Mouse (Mus musculus): ENCODE data around the gene Terf2ip. TPM values are rescaled to one million over a fixed set of nuclear protein-coding genes. Genes with fewer than 3 reads are reported as not detected.

Terf2ip gene
- polyA plus RNA-seq, 1 experiment, result not detected

DNA sequence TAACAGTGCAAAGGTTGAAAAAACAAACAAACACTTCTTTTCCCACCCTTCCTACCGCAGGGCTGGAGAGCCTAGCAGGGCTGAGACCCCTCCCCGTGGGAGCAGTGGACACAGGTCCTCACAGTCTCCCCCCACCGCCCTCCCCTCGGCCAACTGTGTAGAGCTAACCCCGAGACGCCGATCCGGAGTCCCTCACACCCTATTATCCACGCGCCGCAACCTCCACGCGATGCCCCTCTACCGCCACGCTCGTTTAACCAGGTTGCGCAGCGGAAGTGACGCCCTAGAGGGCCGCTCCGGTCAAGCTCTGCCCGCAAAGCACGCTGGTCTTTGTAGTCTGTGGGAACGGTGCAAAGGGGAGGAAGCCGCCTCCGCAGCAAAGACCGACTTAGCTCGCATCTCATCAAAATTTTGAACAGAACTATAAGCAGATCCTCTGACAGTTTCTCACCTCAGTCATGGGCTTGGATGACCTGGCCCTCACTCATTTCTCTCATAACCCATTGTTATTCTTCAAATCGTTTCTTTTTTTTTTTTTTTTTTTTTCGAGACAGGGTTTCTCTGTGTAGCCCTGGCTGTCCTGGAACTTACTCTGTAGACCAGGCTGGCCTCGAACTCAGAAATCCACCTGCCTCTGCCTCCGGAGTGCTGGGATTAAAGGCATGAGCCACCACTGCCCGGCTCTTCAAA lies 19.0 kb upstream of the Terf2ip start, which contains the start of gene Adat1:
Gene Adat1, minus strand, starts transcription at position 290 of the 690 bp plus-strand sequence.
- peak within 1 kb of the TSS; percentile 97 for H3K4me3 ChIP-seq (ENCODE audit: insufficient read depth, low read depth, low read length)
- H3K4me1 ChIP-seq (ENCODE audit: control insufficient read depth, insufficient read depth, low read length), result no peaks in the 10 kb centered on the region
- H3K27ac ChIP-seq (ENCODE audit: insufficient read depth, low read depth, low read length), result no peak within 1 kb of the TSS
- 3% methylated on average over 33 of the region's 33 CpGs for WGBS
- no peak for TF ChIP-seq CTCF (IDR thresholded peaks at IDR 0.05; ENCODE audit: insufficient read depth, low read depth, low read length)
- TF ChIP-seq POLR2A (IDR thresholded peaks at IDR 0.05; ENCODE audit: insufficient read depth, low read depth, low read length), result peak; percentile 76

GRCm38 (mm10) chr8:111992703-111993039 lies 18.5 kb upstream of the Terf2ip start:
- no peaks in the 10 kb centered on the region for H3K4me1 ChIP-seq (ENCODE audit: control insufficient read depth, insufficient read depth, low read length)
- no peak overlapping the region for H3K27ac ChIP-seq (ENCODE audit: insufficient read depth, low read depth, low read length)
- no peak overlapping the region for H3K4me3 ChIP-seq (ENCODE audit: insufficient read depth, low read depth, low read length)
- TF ChIP-seq CTCF (IDR thresholded peaks at IDR 0.05; ENCODE audit: insufficient read depth, low read depth, low read length) (no peak), POLR2A (IDR thresholded peaks at IDR 0.05; ENCODE audit: insufficient read depth, low read depth, low read length) (no peak)
- 67% methylated on average over 3 of the region's 3 CpGs for WGBS

DNA sequence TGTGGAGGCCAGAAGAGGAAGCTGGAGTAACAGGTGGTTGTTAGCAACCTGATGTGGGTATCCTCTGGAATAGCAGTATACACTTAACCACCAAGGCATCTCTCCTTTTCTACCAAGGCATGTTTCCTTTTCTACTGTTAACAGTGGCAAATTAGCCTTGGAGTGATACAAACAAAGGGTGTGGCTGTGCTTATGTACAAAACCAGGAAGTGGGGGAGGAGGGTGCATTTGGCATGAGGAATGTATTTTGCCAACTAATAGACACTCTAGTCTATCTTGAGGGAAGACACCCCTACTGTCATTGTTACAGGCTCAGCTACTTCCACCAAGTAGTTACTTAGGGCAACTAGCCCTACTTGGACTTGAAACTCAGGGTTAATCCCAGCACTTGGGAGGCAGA lies 6.4 kb upstream of the Terf2ip start:
- Histone ChIP-seq H3K4me3 (ENCODE audit: insufficient read depth, low read depth, low read length) (no peak overlapping the region), H3K4me1 (ENCODE audit: control insufficient read depth, insufficient read depth, low read length) (no peaks in the 10 kb centered on the region), H3K27ac (ENCODE audit: insufficient read depth, low read depth, low read length) (no peak overlapping the region)
- TF ChIP-seq POLR2A (IDR thresholded peaks at IDR 0.05; ENCODE audit: insufficient read depth, low read depth, low read length), result no peak
- TF ChIP-seq CTCF (IDR thresholded peaks at IDR 0.05; ENCODE audit: insufficient read depth, low read depth, low read length), result no peak

DNA sequence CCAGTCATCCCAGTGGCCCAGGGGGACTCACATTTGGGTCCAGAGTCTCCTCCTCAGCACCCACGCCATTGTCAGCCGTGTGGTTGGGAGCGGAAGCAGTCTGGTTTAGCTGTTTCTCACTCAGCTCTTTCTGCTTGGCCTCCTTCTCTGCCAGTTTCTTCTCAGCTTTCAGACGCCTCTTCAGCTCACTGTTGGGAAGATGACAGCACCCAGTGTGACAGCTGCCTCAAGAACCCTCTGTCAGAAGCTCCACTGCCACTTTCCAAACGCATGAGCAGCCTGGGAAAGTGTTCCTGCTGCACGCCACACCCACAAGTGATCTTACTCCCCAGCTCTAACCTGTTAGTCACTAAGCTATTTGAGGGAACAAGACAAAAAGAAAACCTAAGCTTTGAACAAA lies 5.6 kb upstream of the Terf2ip start:
- Histone ChIP-seq H3K4me3 (ENCODE audit: insufficient read depth, low read depth, low read length) (no peak overlapping the region), H3K27ac (ENCODE audit: insufficient read depth, low read depth, low read length) (no peak overlapping the region), H3K4me1 (ENCODE audit: control insufficient read depth, insufficient read depth, low read length) (no peaks in the 10 kb centered on the region)
- WGBS, result 84% methylated on average over 6 of the region's 6 CpGs
- TF ChIP-seq POLR2A (IDR thresholded peaks at IDR 0.05; ENCODE audit: insufficient read depth, low read depth, low read length), result no peak
- TF ChIP-seq CTCF (IDR thresholded peaks at IDR 0.05; ENCODE audit: insufficient read depth, low read depth, low read length), result no peak

DNA sequence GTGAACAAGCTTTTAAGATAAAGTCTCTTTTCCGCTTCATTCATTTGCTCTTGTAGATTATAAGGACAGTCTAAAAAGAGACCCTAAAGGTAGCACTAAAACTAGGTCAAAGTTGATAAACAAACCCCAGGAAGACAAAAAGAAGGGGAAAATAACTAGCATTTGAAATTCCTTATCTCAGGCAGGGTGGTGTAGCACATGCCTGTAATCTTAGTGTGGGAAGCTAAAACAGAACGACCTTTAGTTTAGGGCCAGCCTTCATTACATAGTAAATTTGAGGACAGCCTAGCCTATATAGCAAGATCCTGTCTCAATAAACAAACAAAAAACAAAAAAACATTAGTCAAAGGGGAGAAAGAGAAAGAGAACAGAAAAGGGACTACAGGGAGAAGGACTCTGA lies 3.5 kb upstream of the Terf2ip start:
- Histone ChIP-seq H3K27ac (ENCODE audit: insufficient read depth, low read depth, low read length) (no peak overlapping the region), H3K4me3 (ENCODE audit: insufficient read depth, low read depth, low read length) (no peak overlapping the region), H3K4me1 (ENCODE audit: control insufficient read depth, insufficient read depth, low read length) (no peaks in the 10 kb centered on the region)
- TF ChIP-seq CTCF (IDR thresholded peaks at IDR 0.05; ENCODE audit: insufficient read depth, low read depth, low read length) (no peak), POLR2A (IDR thresholded peaks at IDR 0.05; ENCODE audit: insufficient read depth, low read depth, low read length) (no peak)
- 95% methylated on average over 2 of the region's 2 CpGs for WGBS

- Histone ChIP-seq H3K27ac (ENCODE audit: insufficient read depth, low read depth, low read length) (no peak overlapping the region), H3K4me1 (ENCODE audit: control insufficient read depth, insufficient read depth, low read length) (peaks cover 5% of the 10 kb centered on the region), H3K4me3 (ENCODE audit: insufficient read depth, low read depth, low read length) (no peak overlapping the region)
- TF ChIP-seq CTCF (IDR thresholded peaks at IDR 0.05; ENCODE audit: insufficient read depth, low read depth, low read length), result no peak
- TF ChIP-seq POLR2A (IDR thresholded peaks at IDR 0.05; ENCODE audit: insufficient read depth, low read depth, low read length), result no peak
- 94% methylated on average over 7 of the region's 7 CpGs for WGBS
Observed at GRCm38 (mm10) chr8:112009558-112009957, 1.6 kb upstream of the Terf2ip start.

- H3K4me1 ChIP-seq (ENCODE audit: control insufficient read depth, insufficient read depth, low read length), result peaks cover 5% of the 10 kb centered on the region
- WGBS, result under 1% methylated on average over 40 of the region's 40 CpGs
- no peak for TF ChIP-seq CTCF (IDR thresholded peaks at IDR 0.05; ENCODE audit: insufficient read depth, low read depth, low read length)
- TF ChIP-seq POLR2A (IDR thresholded peaks at IDR 0.05; ENCODE audit: insufficient read depth, low read depth, low read length), result no peak
- peak overlapping the region; percentile 73 for H3K4me3 ChIP-seq (ENCODE audit: insufficient read depth, low read depth, low read length)
- H3K27ac ChIP-seq (ENCODE audit: insufficient read depth, low read depth, low read length), result peak overlapping the region; percentile 54
Observed at GRCm38 (mm10) chr8:112011816-112012242, 631 bp downstream of the Terf2ip start.

DNA sequence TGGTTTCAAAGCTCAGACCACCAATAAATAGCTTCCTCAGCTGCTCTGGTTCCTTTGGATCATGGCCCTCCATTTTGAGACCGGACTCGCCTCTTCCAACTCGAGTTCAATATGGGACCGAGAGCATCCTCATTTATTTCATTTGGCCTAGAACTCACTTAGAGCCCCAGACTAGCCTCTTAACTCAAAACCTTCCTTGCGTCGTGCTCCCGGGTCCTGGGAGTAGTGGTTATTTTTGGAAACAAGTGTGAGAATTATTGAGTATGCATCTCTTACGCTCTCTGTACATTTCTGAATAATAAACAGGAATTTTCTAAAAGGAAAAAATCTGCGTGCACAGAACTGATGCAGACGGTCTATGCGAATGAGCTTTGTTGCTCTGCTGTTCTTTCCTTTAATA lies 3.7 kb downstream of the Terf2ip start, which contains the start of gene Gm6793:
Gene Gm6793, minus strand, starts transcription at position 101 of the 400 bp plus-strand sequence.
- H3K4me3 ChIP-seq (ENCODE audit: insufficient read depth, low read depth, low read length), result no peak within 1 kb of the TSS
- WGBS, result 88% methylated on average over 11 of the region's 11 CpGs
- TF ChIP-seq POLR2A (IDR thresholded peaks at IDR 0.05; ENCODE audit: insufficient read depth, low read depth, low read length) (no peak), CTCF (IDR thresholded peaks at IDR 0.05; ENCODE audit: insufficient read depth, low read depth, low read length) (no peak)
- H3K4me1 ChIP-seq (ENCODE audit: control insufficient read depth, insufficient read depth, low read length), result peaks cover 5% of the 10 kb centered on the region
- H3K27ac ChIP-seq (ENCODE audit: insufficient read depth, low read depth, low read length), result no peak within 1 kb of the TSS

GRCm38 (mm10) chr8:112029455-112029854 lies 18.3 kb downstream of the Terf2ip start:
- Histone ChIP-seq H3K4me1 (ENCODE audit: control insufficient read depth, insufficient read depth, low read length) (no peaks in the 10 kb centered on the region), H3K4me3 (ENCODE audit: insufficient read depth, low read depth, low read length) (no peak overlapping the region), H3K27ac (ENCODE audit: insufficient read depth, low read depth, low read length) (no peak overlapping the region)
- TF ChIP-seq CTCF (IDR thresholded peaks at IDR 0.05; ENCODE audit: insufficient read depth, low read depth, low read length), result no peak
- TF ChIP-seq POLR2A (IDR thresholded peaks at IDR 0.05; ENCODE audit: insufficient read depth, low read depth, low read length), result no peak
- 90% methylated on average over 7 of the region's 7 CpGs for WGBS
